Mouse (Mus musculus): Measurements from ENCODE around the gene Atic. TPM values are rescaled to one million over a fixed set of nuclear protein-coding genes. Genes with fewer than 3 reads are reported as not detected.

Atic gene
- total RNA-seq, 2 experiments from 2014 or later = 34.2 to 34.6 TPM

- no peak for DNase-seq (ENCODE audit: low spot score in 2 of 2)
- intact Hi-C loops (cut with DNase I) = no loop called here
Measured at GRCm38 (mm10) chr1:71586658-71587057, 29.7 kb downstream of the Atic start.

- intact Hi-C loops (cut with DNase I) = no loop called here
- DNase-seq (ENCODE audit: low spot score in 2 of 2) = no peak
Measured at GRCm38 (mm10) chr1:71590038-71590437, 33.1 kb downstream of the Atic start.

DNA sequence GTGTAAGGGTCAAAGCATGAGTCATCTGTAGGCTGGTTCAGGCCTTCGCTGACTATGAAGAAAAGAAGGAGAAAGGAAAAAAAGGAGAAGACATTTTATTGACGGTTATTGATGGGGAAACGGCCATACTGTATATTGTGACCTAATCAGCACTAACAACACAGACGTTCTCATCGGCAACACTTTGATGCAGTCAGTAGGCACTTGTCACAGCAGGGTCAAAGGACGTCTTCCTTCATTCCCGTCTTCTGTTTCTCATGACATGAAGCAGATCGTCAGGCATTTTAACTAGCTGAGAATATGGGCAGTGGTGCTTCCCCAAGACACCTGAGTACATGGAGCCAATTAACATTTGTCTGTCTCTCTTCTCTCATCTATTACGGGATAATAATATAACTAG is 36.2 kb downstream of the Atic start:
- intact Hi-C loops (cut with DNase I) = no loop called here

GRCm38 (mm10) chr1:71594268-71594667 is 37.3 kb downstream of the Atic start:
- intact Hi-C loops (cut with DNase I) = no loop called here
- DNase-seq (ENCODE audit: low spot score in 2 of 2) = no peak

More for the DNA sequence above, 36.2 kb downstream of the Atic start:
- no peak for DNase-seq (ENCODE audit: low spot score in 2 of 2)

DNA sequence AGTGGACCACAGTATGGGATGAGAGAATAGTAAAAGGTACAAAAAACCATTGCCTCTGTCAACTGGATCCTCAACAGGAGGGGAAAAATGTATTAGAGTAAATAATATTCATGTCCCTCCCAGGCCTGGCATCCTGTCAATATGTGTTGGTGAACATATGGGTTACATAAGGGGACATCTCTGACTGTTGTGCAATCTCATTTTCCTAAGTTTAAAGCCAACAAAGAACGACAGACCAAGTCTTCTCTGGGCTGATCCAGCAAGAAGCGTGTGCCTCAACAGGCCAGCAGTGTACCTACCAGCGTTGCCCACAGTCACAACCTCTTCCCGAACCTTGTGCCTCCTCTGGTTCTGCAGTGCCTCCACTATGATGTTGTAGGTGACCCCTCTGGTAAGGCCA is 38.4 kb downstream of the Atic start:
- intact Hi-C loops (cut with DNase I) = no loop called here
- DNase-seq (ENCODE audit: low spot score in 2 of 2) = no peak

DNA sequence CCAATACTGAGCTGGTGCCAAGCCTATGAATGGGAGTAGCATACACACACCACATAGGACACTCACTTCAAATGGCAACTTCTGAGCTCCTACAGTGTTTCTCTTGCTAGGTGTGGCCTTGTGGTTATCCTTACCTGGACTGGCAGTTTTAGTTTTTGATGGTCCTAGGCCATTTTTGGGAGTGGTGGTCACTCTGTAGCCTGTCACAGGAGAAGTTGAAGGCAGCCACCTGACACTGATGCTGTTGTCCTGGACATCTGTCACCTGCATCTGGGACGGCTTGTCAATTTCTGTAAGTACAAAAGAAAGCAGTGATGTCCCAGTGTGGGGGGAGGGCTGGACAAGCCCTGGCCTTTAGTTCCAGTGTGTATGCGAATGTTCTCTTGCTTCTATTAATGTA is 48.8 kb downstream of the Atic start:
- intact Hi-C loops (cut with DNase I) = no loop called here
- DNase-seq (ENCODE audit: low spot score in 2 of 2) = no peak

- intact Hi-C loops (cut with DNase I) = no loop called here
- DNase-seq (ENCODE audit: low spot score in 2 of 2) = no peak
Measured at GRCm38 (mm10) chr1:71606600-71607325, 49.8 kb downstream of the Atic start.

GRCm38 (mm10) chr1:71609057-71609775 is 52.3 kb downstream of the Atic start:
- intact Hi-C loops (cut with DNase I) = no loop called here
- DNase-seq (ENCODE audit: low spot score in 2 of 2) = no peak

DNA sequence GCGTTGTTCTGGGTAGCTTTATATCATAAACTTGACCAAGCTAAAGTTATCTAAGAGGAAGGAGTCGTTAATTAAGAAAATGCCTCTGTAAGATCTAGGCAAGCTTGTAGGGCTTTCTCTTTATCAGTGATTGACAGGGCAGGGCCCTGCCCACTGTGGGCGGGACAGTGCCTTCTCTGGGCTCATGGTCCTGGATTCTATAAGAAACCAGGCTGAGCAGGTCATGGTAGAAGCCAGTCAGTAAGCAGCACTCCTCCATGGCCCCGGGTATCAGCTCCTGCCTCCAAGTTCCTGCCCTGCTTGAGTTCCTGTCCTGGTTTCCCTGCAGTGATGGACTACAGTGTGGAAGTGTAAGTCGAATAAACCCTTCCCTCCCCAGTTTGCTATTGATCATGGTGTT is 53.0 kb downstream of the Atic start:
- intact Hi-C loops (cut with DNase I) = no loop called here
- DNase-seq (ENCODE audit: low spot score in 2 of 2) = no peak

- DNase-seq (ENCODE audit: low spot score in 2 of 2) = no peak
- intact Hi-C loops (cut with DNase I) = no loop called here
Measured at GRCm38 (mm10) chr1:71612256-71612655, 55.3 kb downstream of the Atic start.

DNA sequence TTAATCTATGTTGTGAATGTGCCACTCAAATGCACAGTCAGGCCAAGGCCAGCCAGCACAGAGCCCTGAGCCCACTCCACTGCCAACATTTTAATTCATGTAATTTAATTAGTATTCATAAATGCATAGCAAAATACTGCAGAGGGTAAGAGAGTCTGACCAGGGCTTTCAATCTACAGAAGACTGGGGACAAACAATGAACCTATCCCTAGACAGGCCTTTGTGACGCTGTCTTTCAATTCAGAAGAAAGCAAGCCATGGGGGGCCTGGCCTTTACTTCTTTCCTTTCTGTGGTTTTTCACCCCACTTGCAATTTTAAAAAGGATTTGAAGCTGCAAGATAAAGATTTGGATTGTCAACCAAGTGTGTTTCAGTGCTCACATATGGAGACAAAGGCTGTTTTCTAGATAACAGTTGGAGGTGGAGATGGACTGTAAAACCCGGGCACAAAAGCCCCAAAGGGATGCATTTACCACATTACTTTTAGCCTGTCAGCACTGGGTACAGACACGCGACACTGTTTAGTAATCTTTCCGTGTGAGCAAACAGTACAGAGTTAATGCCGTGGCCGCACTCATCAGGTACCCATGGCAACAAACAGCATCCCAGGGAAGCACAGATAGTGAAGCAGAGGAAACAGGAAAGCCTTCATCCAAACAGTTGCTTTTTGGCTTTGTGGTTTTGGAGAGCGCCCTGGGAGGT is 57.7 kb downstream of the Atic start:
- intact Hi-C loops (cut with DNase I) = no loop called here
- peak; percentile 15 to 17 for DNase-seq (ENCODE audit: low spot score in 2 of 2)

GRCm38 (mm10) chr1:71621526-71621925 is 64.6 kb downstream of the Atic start:
- DNase-seq (ENCODE audit: low spot score in 2 of 2) = no peak
- intact Hi-C loops (cut with DNase I) = no loop called here

DNA sequence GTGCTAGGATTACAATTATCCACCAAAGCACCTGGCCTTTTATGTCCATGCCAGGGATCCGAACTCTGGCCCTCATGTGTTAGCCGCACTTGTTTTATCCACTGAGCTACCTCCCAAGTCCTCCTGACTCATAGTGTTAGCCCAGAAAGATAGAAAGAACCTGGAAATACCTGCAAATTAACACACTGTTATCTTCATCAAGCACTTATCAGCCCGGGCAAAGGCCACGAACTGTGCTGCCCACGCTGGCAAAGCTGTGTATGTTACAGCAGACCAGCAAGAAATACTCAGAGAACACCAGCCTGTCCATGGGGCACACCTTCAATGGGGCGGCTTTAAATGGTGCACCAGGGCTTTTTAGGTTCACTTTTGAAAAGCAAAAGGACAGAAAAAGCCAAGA is 66.7 kb downstream of the Atic start:
- no peak for DNase-seq (ENCODE audit: low spot score in 2 of 2)
- intact Hi-C loops (cut with DNase I) = no loop called here

Other genes starting within 250 kb of the Atic start
- under 1 TPM; 0.31 to 0.38 TPM for gene Abca12, start 142.2 kb upstream of the Atic start, total RNA-seq (2021)
- gene Fn1, start 96.0 kb downstream of the Atic start, total RNA-seq (2021) = 100 to 1,000 TPM in 1 of 2 experiments, 10 to 100 TPM in 1; 88.4 to 101 TPM

Measured in left cerebral cortex, postnatal 14 days (tissue).